Mouse (Mus musculus): Measurements from ENCODE around the gene a. TPM values are rescaled to one million over a fixed set of nuclear protein-coding genes. Genes with fewer than 3 reads are reported as not detected.
A peak's percentile ranks its signal among the peaks of the same experiment; 100 is the strongest.

Gene a
- polyA plus RNA-seq, 1 experiment from 2014 or later: 0.54 TPM

DNA sequence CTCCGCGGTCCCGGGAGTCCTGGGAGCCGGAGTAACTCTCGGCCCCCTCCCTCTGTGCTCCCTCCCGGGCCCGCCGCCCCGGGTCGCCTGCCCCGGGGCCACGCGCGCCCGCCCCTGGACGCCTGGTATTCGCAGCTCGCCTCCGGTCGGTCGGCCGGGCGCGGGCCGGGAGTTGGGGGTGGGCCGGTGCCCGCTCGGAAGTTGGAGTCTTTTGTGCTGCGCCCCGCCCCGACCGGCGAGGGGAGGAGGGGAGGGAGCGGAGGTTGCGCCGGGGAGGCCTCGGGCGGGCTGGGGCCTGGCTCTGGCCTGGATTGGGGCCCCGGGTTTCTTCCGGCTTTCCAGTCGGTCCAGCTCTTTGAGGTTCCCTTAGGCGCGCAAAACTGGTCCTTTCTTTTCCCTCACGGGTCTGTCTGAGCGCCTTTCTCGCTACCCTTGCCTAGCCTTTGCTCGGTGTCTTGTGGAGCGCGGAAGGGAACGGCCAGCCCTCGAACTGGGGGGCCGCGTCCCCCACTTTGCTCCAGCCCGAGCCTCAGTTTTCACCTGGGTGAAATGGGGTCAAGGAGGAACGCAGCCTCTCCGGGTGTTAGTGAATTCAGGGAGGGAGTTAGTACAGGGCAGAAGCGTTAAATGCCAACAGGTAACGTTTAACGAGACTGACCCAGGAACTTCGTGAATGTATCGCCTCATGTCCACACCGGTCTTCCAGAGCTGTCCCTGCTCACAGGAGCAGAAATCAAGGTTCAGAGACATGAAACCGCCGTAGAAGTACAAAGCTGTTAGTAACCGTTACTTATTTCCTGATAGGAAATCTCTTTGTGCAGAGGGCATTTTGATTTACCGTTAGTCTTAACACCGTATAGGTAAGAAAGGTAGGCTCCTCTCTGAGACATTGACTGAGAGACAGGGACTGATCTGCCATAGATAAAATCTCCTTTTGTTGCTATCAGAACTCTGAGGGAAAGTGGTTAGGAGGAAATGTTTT is 750 bp downstream of the a start:
- H3K9ac ChIP-seq (ENCODE audit: low read depth, low read length): peak overlapping the region; percentile 83
- no peaks in the 10 kb centered on the region for H3K27me3 ChIP-seq (ENCODE audit: control insufficient read depth, insufficient read depth, low read depth, low read length)
- ATAC-seq: peak; percentile 22
- H3K4me1 ChIP-seq (ENCODE audit: control insufficient read depth, insufficient read depth, low read length): peaks cover 32% of the 10 kb centered on the region
- peak overlapping the region; percentile 73 for H3K4me2 ChIP-seq (ENCODE audit: low read length)
- no peaks in the 10 kb centered on the region for H3K36me3 ChIP-seq (ENCODE audit: control insufficient read depth, insufficient read depth, low read length)
- under 1% methylated on average over 64 of the region's 67 CpGs for WGBS
- H3K4me3 ChIP-seq (ENCODE audit: low read depth, low read length): peak overlapping the region; percentile 85
- no peaks in the 10 kb centered on the region for H3K9me3 ChIP-seq (replicated peaks; ENCODE audit: control insufficient read depth, low read length, poor library complexity, severe bottlenecking)
- peak overlapping the region; percentile 99 for H3K27ac ChIP-seq (ENCODE audit: low read length)

DNA sequence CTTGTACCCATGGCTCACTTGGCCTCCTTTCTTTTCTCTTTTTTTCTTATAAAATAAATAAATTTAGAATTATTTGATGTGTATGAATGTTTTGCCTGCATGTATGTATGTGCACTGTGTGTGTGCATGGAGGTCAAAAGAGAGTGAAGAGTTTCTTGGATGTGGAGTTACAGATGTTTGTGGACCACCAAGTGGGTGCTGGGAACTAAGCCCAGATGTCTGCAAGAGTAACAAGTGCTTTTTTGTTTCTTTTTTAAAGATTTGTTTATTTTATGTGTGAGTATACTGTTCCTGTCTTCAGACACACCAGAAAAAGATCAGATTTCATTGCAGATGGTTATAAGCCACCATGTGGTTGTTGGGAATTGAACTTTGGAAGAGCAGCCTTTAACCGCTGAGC is 12.2 kb downstream of the a start:
- ATAC-seq: no peak
- Histone ChIP-seq H3K36me3 (ENCODE audit: control insufficient read depth, insufficient read depth, low read length) (no peaks in the 10 kb centered on the region), H3K9me3 (replicated peaks; ENCODE audit: control insufficient read depth, low read length, poor library complexity, severe bottlenecking) (no peaks in the 10 kb centered on the region), H3K27ac (ENCODE audit: low read length) (no peak overlapping the region), H3K4me2 (ENCODE audit: low read length) (no peak overlapping the region), H3K4me1 (ENCODE audit: control insufficient read depth, insufficient read depth, low read length) (peaks cover 4% of the 10 kb centered on the region; the same call in 1 of the 2 replicates), H3K9ac (ENCODE audit: low read depth, low read length) (no peak overlapping the region), H3K27me3 (ENCODE audit: control insufficient read depth, insufficient read depth, low read depth, low read length) (no peaks in the 10 kb centered on the region), H3K4me3 (ENCODE audit: low read depth, low read length) (no peak overlapping the region)
- WGBS: 100% methylated on average over 1 of the region's 1 CpGs

- no peak for ATAC-seq
- peaks cover 4% of the 10 kb centered on the region; the same call in 1 of the 2 replicates for H3K4me1 ChIP-seq (ENCODE audit: control insufficient read depth, insufficient read depth, low read length)
- H3K27me3 ChIP-seq (ENCODE audit: control insufficient read depth, insufficient read depth, low read depth, low read length): no peaks in the 10 kb centered on the region
Observed at GRCm38 (mm10) chr2:154803845-154804244, 12.6 kb downstream of the a start.

GRCm38 (mm10) chr2:154807689-154808088 is 16.5 kb downstream of the a start:
- no peak for ATAC-seq
- H3K9me3 ChIP-seq (replicated peaks; ENCODE audit: control insufficient read depth, low read length, poor library complexity, severe bottlenecking): no peaks in the 10 kb centered on the region
- no peak overlapping the region for H3K27ac ChIP-seq (ENCODE audit: low read length)
- H3K9ac ChIP-seq (ENCODE audit: low read depth, low read length): no peak overlapping the region
- H3K4me1 ChIP-seq (ENCODE audit: control insufficient read depth, insufficient read depth, low read length): peaks cover 4% of the 10 kb centered on the region; the same call in 1 of the 2 replicates
- 72% methylated on average over 1 of the region's 1 CpGs for WGBS
- no peaks in the 10 kb centered on the region for H3K36me3 ChIP-seq (ENCODE audit: control insufficient read depth, insufficient read depth, low read length)
- no peak overlapping the region for H3K4me2 ChIP-seq (ENCODE audit: low read length)
- H3K4me3 ChIP-seq (ENCODE audit: low read depth, low read length): no peak overlapping the region
- no peaks in the 10 kb centered on the region for H3K27me3 ChIP-seq (ENCODE audit: control insufficient read depth, insufficient read depth, low read depth, low read length)

More at GRCm38 (mm10) chr2:154803845-154804244, 12.6 kb downstream of the a start:
- 66% methylated on average over 4 of the region's 4 CpGs for WGBS
- Histone ChIP-seq H3K36me3 (ENCODE audit: control insufficient read depth, insufficient read depth, low read length) (no peaks in the 10 kb centered on the region), H3K4me3 (ENCODE audit: low read depth, low read length) (no peak overlapping the region), H3K9ac (ENCODE audit: low read depth, low read length) (no peak overlapping the region), H3K27ac (ENCODE audit: low read length) (peak overlapping the region; percentile 38; the same call in 1 of the 2 replicates), H3K4me2 (ENCODE audit: low read length) (no peak overlapping the region), H3K9me3 (replicated peaks; ENCODE audit: control insufficient read depth, low read length, poor library complexity, severe bottlenecking) (no peaks in the 10 kb centered on the region)

DNA sequence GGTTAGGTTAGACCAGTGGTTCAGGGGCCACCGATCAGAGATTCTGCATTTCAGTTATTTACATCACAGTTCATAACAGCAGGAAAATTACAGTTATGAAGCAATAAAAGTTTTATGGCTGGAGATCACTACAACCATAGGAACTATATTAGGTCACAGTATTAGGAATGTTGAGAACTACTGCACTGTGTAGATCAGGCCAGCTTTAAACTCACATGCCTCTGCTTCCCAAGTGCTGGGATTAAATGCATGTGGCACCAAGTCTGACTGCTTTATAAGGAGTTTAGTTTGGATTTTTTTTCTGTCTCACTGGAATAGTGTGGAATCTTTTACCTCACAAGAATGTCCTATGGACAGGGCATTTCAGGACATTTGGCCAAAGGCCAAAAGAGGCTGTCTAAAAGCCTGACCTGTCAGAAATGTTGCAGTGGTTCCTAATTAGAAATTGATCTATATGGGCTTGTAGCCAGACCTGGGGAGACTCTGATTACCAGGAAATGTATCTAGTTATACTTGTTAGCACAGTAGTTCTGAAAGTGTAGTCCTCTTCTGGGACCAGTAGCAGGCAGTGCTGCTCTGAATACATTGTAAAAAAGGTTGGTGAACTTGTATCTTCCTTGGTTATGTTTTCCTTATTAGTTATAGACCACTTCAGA is 18.0 kb downstream of the a start:
- H3K36me3 ChIP-seq (ENCODE audit: control insufficient read depth, insufficient read depth, low read length): no peaks in the 10 kb centered on the region
- no peaks in the 10 kb centered on the region for H3K27me3 ChIP-seq (ENCODE audit: control insufficient read depth, insufficient read depth, low read depth, low read length)
- H3K9ac ChIP-seq (ENCODE audit: low read depth, low read length): no peak overlapping the region
- 96% methylated on average over 1 of the region's 1 CpGs for WGBS
- no peak for ATAC-seq
- H3K4me1 ChIP-seq (ENCODE audit: control insufficient read depth, insufficient read depth, low read length): peaks cover under 1% of the 10 kb centered on the region; the same call in 1 of the 2 replicates
- H3K4me3 ChIP-seq (ENCODE audit: low read depth, low read length): no peak overlapping the region
- no peak overlapping the region for H3K27ac ChIP-seq (ENCODE audit: low read length)
- no peaks in the 10 kb centered on the region for H3K9me3 ChIP-seq (replicated peaks; ENCODE audit: control insufficient read depth, low read length, poor library complexity, severe bottlenecking)
- no peak overlapping the region for H3K4me2 ChIP-seq (ENCODE audit: low read length)

DNA sequence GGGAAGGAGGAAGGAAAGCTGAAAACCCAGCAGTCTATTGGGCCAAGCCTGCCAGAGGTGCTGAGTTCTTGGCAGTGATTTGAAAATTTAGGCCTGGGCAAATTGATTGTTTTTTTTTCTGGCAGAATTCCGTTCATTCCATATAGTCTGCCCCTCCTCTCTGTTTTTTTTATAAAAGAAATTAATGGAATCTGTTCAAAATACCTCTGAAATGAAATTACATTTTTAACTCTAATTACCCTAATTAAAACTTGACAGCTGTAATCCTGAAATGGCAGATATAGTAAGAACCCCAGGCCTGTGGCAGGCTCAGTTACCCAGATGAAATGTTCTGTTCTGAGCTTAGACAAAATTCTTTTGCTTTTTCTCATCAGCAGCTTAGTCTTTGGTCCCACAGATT is 19.6 kb downstream of the a start:
- Histone ChIP-seq H3K4me3 (ENCODE audit: low read depth, low read length) (no peak overlapping the region), H3K27ac (ENCODE audit: low read length) (no peak overlapping the region), H3K4me1 (ENCODE audit: control insufficient read depth, insufficient read depth, low read length) (no peaks in the 10 kb centered on the region), H3K9me3 (replicated peaks; ENCODE audit: control insufficient read depth, low read length, poor library complexity, severe bottlenecking) (no peaks in the 10 kb centered on the region), H3K4me2 (ENCODE audit: low read length) (no peak overlapping the region), H3K36me3 (ENCODE audit: control insufficient read depth, insufficient read depth, low read length) (no peaks in the 10 kb centered on the region), H3K9ac (ENCODE audit: low read depth, low read length) (no peak overlapping the region), H3K27me3 (ENCODE audit: control insufficient read depth, insufficient read depth, low read depth, low read length) (no peaks in the 10 kb centered on the region)
- WGBS: 64% methylated on average over 1 of the region's 1 CpGs
- ATAC-seq: no peak

- Histone ChIP-seq H3K36me3 (ENCODE audit: control insufficient read depth, insufficient read depth, low read length) (no peaks in the 10 kb centered on the region), H3K9ac (ENCODE audit: low read depth, low read length) (no peak overlapping the region), H3K4me2 (ENCODE audit: low read length) (no peak overlapping the region), H3K4me1 (ENCODE audit: control insufficient read depth, insufficient read depth, low read length) (peaks cover 14% of the 10 kb centered on the region), H3K27ac (ENCODE audit: low read length) (no peak overlapping the region), H3K4me3 (ENCODE audit: low read depth, low read length) (no peak overlapping the region), H3K27me3 (ENCODE audit: control insufficient read depth, insufficient read depth, low read depth, low read length) (no peaks in the 10 kb centered on the region), H3K9me3 (replicated peaks; ENCODE audit: control insufficient read depth, low read length, poor library complexity, severe bottlenecking) (no peaks in the 10 kb centered on the region)
- WGBS: 88% methylated on average over 2 of the region's 2 CpGs
- no peak for ATAC-seq
Observed at GRCm38 (mm10) chr2:154813426-154813825, 22.2 kb downstream of the a start.

GRCm38 (mm10) chr2:154817089-154817488 is 25.9 kb downstream of the a start:
- no peak overlapping the region for H3K9ac ChIP-seq (ENCODE audit: low read depth, low read length)
- peaks cover 14% of the 10 kb centered on the region for H3K4me1 ChIP-seq (ENCODE audit: control insufficient read depth, insufficient read depth, low read length)
- no peak overlapping the region for H3K4me3 ChIP-seq (ENCODE audit: low read depth, low read length)
- H3K36me3 ChIP-seq (ENCODE audit: control insufficient read depth, insufficient read depth, low read length): no peaks in the 10 kb centered on the region
- H3K9me3 ChIP-seq (replicated peaks; ENCODE audit: control insufficient read depth, low read length, poor library complexity, severe bottlenecking): no peaks in the 10 kb centered on the region
- H3K27me3 ChIP-seq (ENCODE audit: control insufficient read depth, insufficient read depth, low read depth, low read length): no peaks in the 10 kb centered on the region
- peak; percentile 32; the same call in 1 of the 2 replicates for ATAC-seq
- no peak overlapping the region for H3K4me2 ChIP-seq (ENCODE audit: low read length)
- WGBS: 23% methylated on average over 3 of the region's 3 CpGs
- peak overlapping the region; percentile 43 for H3K27ac ChIP-seq (ENCODE audit: low read length)

GRCm38 (mm10) chr2:154817788-154818187 is 26.6 kb downstream of the a start:
- WGBS: 27% methylated on average over 1 of the region's 1 CpGs
- no peak overlapping the region for H3K4me2 ChIP-seq (ENCODE audit: low read length)

More at GRCm38 (mm10) chr2:154817788-154818187, 26.6 kb downstream of the a start:
- Histone ChIP-seq H3K9ac (ENCODE audit: low read depth, low read length) (no peak overlapping the region), H3K27ac (ENCODE audit: low read length) (no peak overlapping the region), H3K27me3 (ENCODE audit: control insufficient read depth, insufficient read depth, low read depth, low read length) (no peaks in the 10 kb centered on the region), H3K9me3 (replicated peaks; ENCODE audit: control insufficient read depth, low read length, poor library complexity, severe bottlenecking) (no peaks in the 10 kb centered on the region), H3K4me1 (ENCODE audit: control insufficient read depth, insufficient read depth, low read length) (peaks cover 14% of the 10 kb centered on the region), H3K36me3 (ENCODE audit: control insufficient read depth, insufficient read depth, low read length) (no peaks in the 10 kb centered on the region), H3K4me3 (ENCODE audit: low read depth, low read length) (no peak overlapping the region)
- no peak for ATAC-seq

Measured in midbrain, embryonic 16.5 days (tissue).